Mouse (Mus musculus) cortical plate, adult 2 months (tissue): ENCODE measurements around the gene Clec3b.

Experiments
- CTCF ChIP-seq: fragments of 200-500 bp; IDR thresholded peaks from 2 replicates; pipeline ENCODE4 v1.5.1; 2011; ENCODE audit warnings: mild to moderate bottlenecking, control low read depth, low read length; ENCODE audit not compliant: insufficient read depth; ENCODE audit errors: extremely low read depth
- POLR2A ChIP-seq: fragments of 200-500 bp; IDR thresholded peaks from 2 replicates; pipeline ENCODE4 v1.6.1; 2011; ENCODE audit warnings: mild to moderate bottlenecking, low read length, control low read depth; ENCODE audit not compliant: insufficient read depth; ENCODE audit errors: extremely low read depth

DNA sequence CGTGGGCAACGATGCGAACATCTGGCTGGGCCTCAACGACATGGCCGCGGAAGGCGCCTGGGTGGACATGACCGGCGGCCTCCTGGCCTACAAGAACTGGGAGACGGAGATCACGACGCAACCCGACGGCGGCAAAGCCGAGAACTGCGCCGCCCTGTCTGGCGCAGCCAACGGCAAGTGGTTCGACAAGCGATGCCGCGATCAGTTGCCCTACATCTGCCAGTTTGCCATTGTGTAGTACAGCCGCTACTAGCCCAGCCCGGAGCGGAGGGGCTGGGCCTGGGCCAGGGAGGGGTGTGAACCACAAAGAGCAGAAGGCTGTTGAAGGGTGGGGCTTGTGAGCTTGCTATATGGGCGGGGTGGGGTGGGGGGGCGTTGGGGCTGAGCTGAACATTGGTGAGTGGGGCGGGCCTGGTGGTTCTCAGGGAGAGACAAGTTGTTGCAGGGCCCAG is 6.2 kb downstream of the Clec3b start:
- TF ChIP-seq CTCF (no peak), POLR2A (no peak)
